Mouse (Mus musculus) left cerebral cortex, adult 11 months (tissue): ENCODE results near the gene Fadd.

Experiments
- DNase-seq: peaks from one replicate; pipeline ENCODE4 v3.0.0; 2022; ENCODE audit warnings: low spot score

The Fadd gene

DNA sequence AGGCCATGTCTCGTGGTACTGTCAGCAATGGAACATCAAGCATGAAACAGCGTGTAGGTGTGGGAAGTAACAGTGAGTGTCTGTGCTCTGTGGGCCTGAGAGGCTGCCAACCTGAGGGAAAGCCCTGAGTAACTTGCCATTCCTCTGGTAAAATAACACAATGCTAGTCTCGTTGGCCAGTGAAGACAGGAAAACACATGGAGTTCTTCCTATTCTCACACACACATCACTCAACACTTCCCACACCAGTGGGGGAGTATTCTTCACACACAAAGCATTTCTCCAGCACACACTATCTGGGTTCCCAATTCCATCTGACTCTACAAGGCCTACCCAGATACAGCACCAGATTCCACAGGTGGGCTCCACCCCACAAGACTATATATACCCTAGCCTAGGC is 52.4 kb downstream of the Fadd start:
- peak; percentile 22 for DNase-seq

DNA sequence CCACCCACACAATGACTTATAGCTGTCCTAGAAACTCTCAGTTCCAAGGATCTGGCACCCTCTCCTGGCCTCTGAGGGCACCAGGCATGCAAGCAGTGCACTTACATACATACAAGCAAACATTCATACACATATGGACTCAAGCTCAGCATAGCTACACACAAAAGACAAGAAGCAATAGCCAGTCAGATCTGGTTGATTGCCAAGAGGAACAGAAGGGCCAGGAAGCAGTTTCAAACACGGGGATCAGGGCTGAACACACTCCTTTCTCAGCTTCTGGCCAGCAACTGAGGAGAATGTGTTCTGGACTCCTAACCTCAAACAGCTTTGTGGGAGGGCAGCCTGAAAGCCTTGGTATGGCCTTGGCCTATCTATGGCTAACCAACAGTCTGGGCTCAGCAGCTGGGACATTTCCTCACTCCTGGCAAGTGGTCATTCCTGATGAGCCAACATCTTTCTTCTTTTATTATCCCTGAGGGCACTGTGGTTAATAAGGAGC is 54.5 kb downstream of the Fadd start:
- no peak for DNase-seq
